Mouse (Mus musculus) cerebral cortex, adult 2 months (tissue): ENCODE results near the gene Ing1.

Experiments used
- WGBS: fragments of 180-500 bp; shearing (Covaris S2); methylation state at CpG from one replicate; pipeline ENCODE4 v1.1.7; 2018; 5-methylcytosine and 5-hydroxymethylcytosine counted together

Gene Ing1

GRCm38 (mm10) chr8:11585513-11586373, 30.4 kb downstream of the Ing1 start:
- WGBS, result 86% methylated on average over 21 of the region's 21 CpGs

GRCm38 (mm10) chr8:11586374-11586745, 31.0 kb downstream of the Ing1 start:
- WGBS, result 84% methylated on average over 2 of the region's 2 CpGs

GRCm38 (mm10) chr8:11591837-11592236, 36.5 kb downstream of the Ing1 start:
- 83% methylated on average over 4 of the region's 4 CpGs for WGBS

GRCm38 (mm10) chr8:11592296-11592695, 36.9 kb downstream of the Ing1 start:
- 56% methylated on average over 13 of the region's 13 CpGs for WGBS

GRCm38 (mm10) chr8:11593222-11593884, 38.0 kb downstream of the Ing1 start:
- 79% methylated on average over 12 of the region's 12 CpGs for WGBS

GRCm38 (mm10) chr8:11600301-11600951, 45.1 kb downstream of the Ing1 start:
- 86% methylated on average over 5 of the region's 5 CpGs for WGBS

GRCm38 (mm10) chr8:11602006-11602680, 46.8 kb downstream of the Ing1 start:
- WGBS, result 26% methylated on average over 14 of the region's 14 CpGs

- 96% methylated on average over 9 of the region's 9 CpGs for WGBS
Measured at GRCm38 (mm10) chr8:11608848-11609247, 53.5 kb downstream of the Ing1 start.
